Mouse (Mus musculus): ENCODE results near the gene Tm7sf3.
A peak's percentile ranks its signal among the peaks of the same experiment; 100 is the strongest.

Tm7sf3 gene

GRCm38 (mm10) chr6:146660591-146660990, 18.0 kb upstream of the Tm7sf3 start:
- DNase-seq (ENCODE audit: low read depth) = peak; percentile 76

GRCm38 (mm10) chr6:146653197-146653596, 10.6 kb upstream of the Tm7sf3 start:
- no peak for DNase-seq (ENCODE audit: low read depth)

GRCm38 (mm10) chr6:146651431-146651830, 8.8 kb upstream of the Tm7sf3 start:
- no peak for DNase-seq (ENCODE audit: low read depth)

- no peak for DNase-seq (ENCODE audit: low read depth)
Measured at GRCm38 (mm10) chr6:146650013-146650412, 7.4 kb upstream of the Tm7sf3 start.

- DNase-seq (ENCODE audit: low read depth) = peak; percentile 71
Measured at GRCm38 (mm10) chr6:146643184-146643570, 553 bp upstream of the Tm7sf3 start.

- DNase-seq (ENCODE audit: low read depth) = no peak
Measured at GRCm38 (mm10) chr6:146641621-146642210, 908 bp downstream of the Tm7sf3 start.

GRCm38 (mm10) chr6:146640991-146641390, 1.6 kb downstream of the Tm7sf3 start:
- no peak for DNase-seq (ENCODE audit: low read depth)

- no peak for DNase-seq (ENCODE audit: low read depth)
Measured at GRCm38 (mm10) chr6:146640068-146640965, 2.3 kb downstream of the Tm7sf3 start.

GRCm38 (mm10) chr6:146636482-146636881, 6.1 kb downstream of the Tm7sf3 start:
- no peak for DNase-seq (ENCODE audit: low read depth)

GRCm38 (mm10) chr6:146634759-146635606, 7.6 kb downstream of the Tm7sf3 start:
- DNase-seq (ENCODE audit: low read depth) = peak; percentile 29

GRCm38 (mm10) chr6:146634015-146634722, 8.5 kb downstream of the Tm7sf3 start:
- peak; percentile 97 for DNase-seq (ENCODE audit: low read depth)

GRCm38 (mm10) chr6:146633629-146634014, 9.0 kb downstream of the Tm7sf3 start:
- DNase-seq (ENCODE audit: low read depth) = peak; percentile 68

GRCm38 (mm10) chr6:146633097-146633496, 9.5 kb downstream of the Tm7sf3 start:
- peak; percentile 46 for DNase-seq (ENCODE audit: low read depth)

GRCm38 (mm10) chr6:146632403-146632802, 10.2 kb downstream of the Tm7sf3 start:
- no peak for DNase-seq (ENCODE audit: low read depth)

- no peak for DNase-seq (ENCODE audit: low read depth)
Measured at GRCm38 (mm10) chr6:146631847-146632246, 10.8 kb downstream of the Tm7sf3 start.

- DNase-seq (ENCODE audit: low read depth) = peak; percentile 31
Measured at GRCm38 (mm10) chr6:146630961-146631360, 11.7 kb downstream of the Tm7sf3 start.

- no peak for DNase-seq (ENCODE audit: low read depth)
Measured at GRCm38 (mm10) chr6:146629781-146630756, 12.6 kb downstream of the Tm7sf3 start.

- DNase-seq (ENCODE audit: low read depth) = no peak
Measured at GRCm38 (mm10) chr6:146628123-146628522, 14.5 kb downstream of the Tm7sf3 start.

GRCm38 (mm10) chr6:146616670-146617069, 26.0 kb downstream of the Tm7sf3 start:
- DNase-seq (ENCODE audit: low read depth) = peak; percentile 76

GRCm38 (mm10) chr6:146615891-146616290, 26.7 kb downstream of the Tm7sf3 start:
- DNase-seq (ENCODE audit: low read depth) = no peak

- no peak for DNase-seq (ENCODE audit: low read depth)
Measured at GRCm38 (mm10) chr6:146614541-146614940, 28.1 kb downstream of the Tm7sf3 start.
